Mouse (Mus musculus): ENCODE data around the gene Adprm.

DNA sequence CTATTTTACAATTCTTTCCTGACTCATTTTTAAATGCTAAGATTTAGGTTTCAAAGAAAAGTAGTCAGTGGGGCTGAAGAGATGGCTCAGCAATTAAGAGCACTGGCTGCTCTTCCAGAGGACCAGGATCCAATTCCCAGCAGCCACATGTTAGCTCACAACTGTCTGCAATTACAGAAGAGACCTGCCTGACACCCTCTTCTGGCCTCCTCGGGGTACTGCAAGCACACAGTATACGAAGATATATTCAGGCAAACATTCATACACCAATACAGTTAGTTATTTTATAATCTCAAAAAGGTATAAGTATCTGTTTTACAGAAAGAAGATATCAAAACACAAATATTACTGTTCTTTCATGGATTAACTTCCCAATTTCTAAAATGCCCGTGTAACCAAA lies 12.6 kb downstream of the Adprm start:
- TF ChIP-seq CTCF (conservative IDR thresholded peaks at IDR 0.05 in 1 of 2, IDR thresholded peaks at IDR 0.05 in 1 of 2; ENCODE audit: low read depth in 2 of 2, low read length in 2 of 2) (peak; percentile 33 to 49; a peak in 3 of 4 replicates), POLR2A (IDR thresholded peaks at IDR 0.05; ENCODE audit: low read depth, low read length) (no peak), CHD2 (IDR thresholded peaks at IDR 0.05; ENCODE audit: low read length) (no peak), HCFC1 (IDR thresholded peaks at IDR 0.05; ENCODE audit: low read depth, low read length) (no peak)

Data from CH12.LX (cell line).